Mouse (Mus musculus) adrenal gland, adult 8-10 months (tissue): ENCODE data around the gene Nos1. TPM values are rescaled to one million over a fixed set of nuclear protein-coding genes. Genes with fewer than 3 reads are reported as not detected.
A peak's percentile ranks its signal among the peaks of the same experiment; 100 is the strongest.

Experiments
- DNase-seq: peaks from one replicate; pipeline ENCODE4 v3.0.0; 2022
- total RNA-seq, 4 experiments: library from RNA; stranded (reverse); gene quantifications; 2 replicates each; pipeline ENCODE4 v1.2.4; 2022

The Nos1 gene
- total RNA-seq, result 1 to 10 TPM in 1 of 4 experiments, under 1 TPM in 3; 0.63 to 1.4 (median 0.69) TPM

DNA sequence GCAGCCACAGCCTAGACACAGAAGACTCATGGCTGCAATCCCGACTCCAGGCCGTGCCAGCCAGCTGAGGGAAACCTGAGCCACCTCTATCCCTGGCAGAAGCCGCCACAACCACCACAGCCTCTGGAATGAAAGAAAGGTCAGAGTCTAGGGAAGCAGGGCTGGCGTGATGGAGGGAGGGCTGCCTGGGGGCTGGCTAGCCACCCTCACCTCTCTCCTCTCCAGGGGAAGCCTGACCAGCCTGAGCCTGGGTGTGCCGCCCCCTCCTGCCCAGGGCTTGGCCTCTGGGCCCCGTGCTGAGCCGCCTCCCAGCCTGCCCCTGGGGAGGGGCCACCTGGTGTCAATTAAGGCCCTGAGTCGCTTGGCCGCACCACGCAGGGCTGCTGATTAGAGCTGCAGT is at the start of gene Nos1:
TSS of gene Nos1 (plus strand) at position 352 of the 400 bp plus-strand sequence.
- DNase-seq, result no peak

DNA sequence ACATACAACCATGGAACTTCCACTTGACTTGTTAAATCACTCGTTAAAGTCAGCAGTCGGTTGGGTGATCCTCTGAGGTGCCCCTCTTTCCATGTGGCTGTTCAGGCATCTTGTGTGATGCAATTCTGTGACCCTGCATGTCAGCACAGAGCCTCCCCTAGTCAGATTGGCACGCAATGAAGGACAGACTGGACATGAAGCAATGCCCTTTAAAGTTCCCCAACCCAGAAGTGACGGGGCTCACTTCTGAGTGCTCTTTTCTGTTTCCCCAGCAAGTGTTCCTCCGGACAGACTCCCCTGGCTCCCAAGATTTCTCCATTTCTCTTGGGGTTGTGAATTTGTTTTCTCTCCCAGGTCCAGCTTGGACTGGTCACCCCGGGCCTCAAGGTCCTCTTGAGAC is 49.5 kb upstream of the Nos1 start:
- DNase-seq, result peak; percentile 64

DNA sequence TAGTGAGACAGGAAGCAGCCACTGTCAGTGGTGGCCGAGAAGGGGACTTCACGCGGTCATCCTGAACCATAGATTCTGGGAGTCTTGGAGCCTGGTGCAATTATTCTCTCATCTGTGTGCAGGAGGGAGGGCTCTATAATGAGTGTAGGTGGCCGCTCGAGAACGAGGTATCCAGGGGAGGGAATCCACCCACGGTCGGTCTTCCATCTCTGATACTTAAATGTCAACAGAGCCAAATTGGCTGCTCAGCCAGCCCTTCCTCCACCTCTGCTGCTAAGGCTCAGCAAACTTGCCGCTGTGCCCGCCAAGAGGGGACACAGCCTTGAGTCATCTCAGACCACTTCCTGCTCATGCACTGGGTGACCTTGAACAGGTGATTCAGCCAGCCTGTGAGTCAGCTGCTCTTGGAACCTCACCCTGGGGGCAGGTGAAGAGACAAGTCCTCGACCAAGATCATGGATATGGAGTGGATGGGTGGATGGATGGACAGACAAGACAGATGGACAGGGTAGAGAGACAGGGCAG is 36.1 kb upstream of the Nos1 start:
- no peak for DNase-seq

DNA sequence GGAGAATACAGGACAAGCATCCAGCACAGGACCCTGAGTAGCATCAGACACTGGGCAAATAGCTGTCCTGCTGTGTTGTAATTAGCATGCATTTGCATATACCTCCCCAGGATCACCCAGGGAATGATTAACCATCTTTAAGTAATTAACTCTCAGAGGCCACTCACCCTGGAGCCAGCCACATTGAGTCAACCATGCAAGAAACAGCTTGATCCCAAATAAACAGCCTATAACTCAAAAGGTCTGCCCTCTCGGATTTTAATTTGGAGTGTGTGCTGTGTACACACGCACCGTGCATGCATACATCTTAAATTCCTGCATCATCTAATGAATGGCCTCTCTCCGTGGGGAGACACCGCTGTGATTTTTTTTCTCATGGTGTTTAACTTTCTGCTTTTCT is 31.5 kb upstream of the Nos1 start:
- no peak for DNase-seq

DNA sequence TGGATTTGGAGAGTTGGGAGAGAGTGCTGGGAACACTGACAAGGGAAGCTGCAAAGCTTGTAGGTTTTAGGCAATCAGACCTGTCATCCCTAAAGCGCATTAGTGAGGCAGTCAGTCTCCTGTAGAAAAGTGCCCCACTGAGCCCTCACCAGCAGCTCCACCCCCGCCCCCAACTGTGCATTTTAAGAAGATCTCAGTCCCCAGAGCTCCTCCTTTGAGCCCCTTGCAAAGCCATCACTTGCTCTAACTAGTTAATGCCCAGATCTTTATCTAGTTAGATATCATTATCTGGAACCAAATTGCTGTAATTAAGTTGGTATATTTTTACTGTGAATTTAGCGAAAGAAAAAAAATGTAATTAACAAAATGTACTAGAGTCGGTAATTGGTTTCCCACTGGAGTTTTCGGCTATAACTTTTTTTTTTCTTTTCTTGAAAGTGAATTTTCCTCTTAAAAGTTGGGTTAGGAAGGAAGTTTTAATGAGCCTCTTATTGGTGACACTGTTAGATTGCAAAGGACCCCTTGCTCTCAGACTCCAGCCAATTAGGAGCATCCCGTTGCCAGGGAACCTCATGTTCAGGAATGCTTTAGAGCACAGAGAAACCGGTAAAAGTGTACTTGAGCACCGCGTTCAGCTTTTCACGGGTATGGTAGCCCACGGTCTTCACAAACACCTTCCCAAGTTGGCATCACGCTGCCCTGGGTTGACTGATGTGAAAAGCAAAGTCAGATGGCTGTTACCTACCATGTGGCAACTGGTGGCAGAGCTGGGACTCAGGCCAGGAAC is 22.9 kb upstream of the Nos1 start:
- DNase-seq, result no peak

DNA sequence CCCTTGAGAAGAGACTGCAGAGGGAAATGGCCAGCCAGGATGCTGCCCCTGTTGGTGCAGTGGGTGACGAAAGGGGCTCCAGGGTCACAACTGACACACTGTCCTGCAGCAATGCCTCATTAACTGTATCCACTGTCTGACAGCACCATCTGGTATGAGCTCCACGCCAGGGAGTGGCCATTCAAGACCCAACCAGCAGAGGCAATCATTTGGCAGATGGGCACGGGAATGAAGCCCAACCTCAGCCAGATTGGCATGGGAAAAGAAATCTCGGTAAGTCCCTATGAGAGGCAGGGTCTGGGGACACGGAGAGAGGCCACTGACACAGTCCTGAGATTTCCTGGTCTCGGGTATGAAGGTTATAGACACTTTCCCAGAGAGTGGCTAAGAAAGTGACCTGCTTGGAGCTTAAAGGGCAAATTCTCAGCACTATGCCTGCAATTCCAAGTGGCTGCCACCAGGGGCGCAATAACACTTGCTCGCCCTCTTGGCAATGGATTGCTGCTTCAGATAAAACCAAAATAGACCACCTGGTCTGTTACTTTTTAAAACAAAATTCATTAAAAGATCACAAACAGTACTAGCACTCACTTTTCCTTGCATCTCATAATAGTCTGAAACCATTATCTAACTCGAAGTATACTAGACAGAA is 19.5 kb upstream of the Nos1 start:
- no peak for DNase-seq

DNA sequence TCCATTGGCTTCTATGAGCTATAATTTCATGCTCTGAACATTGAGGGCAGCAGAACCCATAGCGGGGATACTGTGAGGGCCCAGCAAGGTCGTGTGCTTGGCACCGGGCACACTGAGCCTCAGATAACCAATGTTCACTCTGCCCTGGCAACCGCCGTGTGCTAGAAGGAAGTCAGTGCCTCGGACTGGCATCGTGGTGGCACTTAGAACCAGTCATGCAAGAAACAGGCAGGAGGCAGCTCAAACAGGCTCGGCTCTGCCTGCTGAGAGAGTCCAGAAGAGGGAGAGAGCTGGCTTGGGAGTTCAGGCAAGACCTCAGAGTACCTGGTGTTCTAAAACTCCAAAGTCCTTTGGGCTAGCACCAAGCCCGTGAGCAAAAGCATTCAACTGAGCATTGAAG is 16.3 kb upstream of the Nos1 start:
- no peak for DNase-seq

DNA sequence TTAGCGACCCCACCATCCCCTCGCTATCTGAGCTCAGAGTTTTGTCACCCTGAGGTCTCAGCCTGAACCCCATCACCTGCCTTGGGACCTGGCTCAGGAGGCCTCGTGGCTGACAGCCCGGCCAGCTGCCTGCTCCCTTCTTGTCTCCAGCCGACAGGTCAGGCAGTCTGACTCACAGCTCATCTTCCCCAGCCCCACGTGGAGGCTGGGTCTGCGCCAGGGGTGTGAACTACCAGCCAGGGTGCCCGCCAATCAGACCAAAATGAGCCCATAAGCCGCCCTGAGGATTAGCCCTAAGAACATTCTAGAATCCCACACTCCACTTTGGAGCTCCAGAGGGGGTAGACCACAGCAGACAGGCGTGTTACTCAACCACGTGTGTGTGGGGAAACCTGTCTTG is 1.7 kb upstream of the Nos1 start:
- DNase-seq, result no peak

DNA sequence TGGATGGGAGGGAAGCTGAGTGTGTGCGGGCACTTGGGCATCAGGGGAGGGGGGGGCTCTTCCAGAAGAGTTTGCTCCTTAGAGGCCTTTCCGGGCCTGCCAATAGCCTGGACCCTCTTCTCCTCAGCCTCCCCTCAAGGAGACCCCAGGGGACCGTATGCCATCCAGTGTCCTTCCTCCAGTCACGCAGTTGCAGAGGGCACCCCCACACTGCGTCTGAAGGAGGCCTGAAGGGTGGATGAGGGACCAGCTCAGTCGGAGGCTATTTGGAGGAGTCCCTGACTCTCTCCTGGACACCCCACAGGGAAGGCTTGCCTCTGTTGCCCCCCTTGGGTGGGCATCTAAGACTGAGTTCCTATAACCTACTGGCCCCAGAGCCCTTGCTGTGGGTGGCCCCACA is 346 bp downstream of the Nos1 start:
- no peak for DNase-seq

DNA sequence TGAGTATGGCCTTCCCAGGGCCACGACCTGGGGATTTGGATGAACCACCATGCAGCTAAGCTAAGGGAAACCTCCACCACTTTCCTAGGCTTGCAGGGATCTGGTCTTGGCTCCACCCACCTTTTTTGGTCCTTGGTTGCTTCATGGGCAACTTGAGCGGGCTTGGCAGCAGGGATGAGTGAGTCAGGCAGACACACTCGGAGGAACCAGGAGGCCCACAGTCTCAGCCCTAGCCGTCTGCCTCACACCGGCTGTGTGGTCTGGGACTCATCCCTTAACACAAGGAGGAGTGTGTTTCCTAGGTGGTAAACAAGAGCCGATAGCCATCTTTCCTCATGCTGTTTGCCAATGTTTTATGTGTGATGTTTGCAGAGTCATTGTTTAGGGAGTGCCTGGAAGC is 9.2 kb downstream of the Nos1 start:
- no peak for DNase-seq

DNA sequence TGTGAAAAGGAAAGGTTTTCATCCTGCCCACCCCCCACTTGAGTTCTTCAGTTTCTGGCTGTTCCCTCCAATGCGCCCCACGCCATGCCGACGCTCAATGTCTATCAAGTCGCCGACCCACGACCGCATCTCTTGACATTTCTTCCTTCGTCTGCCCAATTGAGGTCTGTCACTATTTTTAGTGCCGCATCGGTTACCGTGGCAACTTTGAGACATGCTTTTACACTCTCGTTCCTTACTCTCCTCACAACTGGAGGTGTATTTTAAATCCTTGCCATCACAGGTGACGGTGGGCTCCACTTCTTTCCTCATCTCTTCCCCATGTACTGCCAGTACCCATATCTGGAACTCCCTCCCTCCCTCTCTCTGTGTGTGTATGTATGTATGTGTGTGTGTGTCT is 11.0 kb downstream of the Nos1 start:
- DNase-seq, result no peak

DNA sequence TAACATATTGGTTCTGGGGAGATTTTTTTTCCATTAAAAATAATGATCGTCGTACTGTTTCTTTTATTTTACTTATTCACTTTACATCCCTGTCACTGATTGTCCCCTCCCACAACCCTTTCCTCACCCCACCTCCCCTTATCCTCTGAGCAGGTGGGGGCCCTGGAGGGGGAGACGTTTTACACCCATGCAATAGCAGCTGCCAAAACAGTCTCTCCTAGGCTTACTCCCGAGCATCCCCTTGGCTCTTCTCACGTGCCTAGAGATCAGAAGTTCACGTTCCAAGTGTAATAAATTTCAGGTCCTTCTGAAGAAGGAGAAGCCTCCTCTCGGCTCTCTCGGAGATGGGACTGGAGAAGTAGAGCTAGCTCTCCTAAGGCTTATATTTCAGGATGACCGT is 20.0 kb downstream of the Nos1 start:
- DNase-seq, result no peak

DNA sequence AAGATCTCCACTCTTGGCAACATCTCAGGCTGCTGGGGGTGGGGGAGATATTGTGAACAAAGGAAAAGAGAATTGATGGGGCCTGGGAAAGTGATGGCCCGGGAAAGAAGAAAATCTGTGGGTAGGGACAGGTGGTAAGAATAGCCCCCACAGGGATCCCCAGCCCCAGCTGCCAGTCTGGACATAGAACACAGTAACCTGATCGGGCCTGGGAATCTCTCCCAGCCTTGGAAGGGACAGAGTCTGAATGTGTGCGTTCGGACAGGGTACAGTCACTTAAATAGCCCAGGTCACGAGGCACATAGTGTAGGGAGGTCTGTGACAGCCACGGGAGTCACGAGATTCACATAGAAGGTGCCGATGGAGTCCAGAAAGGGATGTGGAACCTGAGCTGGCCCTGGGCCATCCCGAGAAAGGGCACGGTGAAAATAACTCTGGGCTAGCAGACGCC is 21.3 kb downstream of the Nos1 start:
- no peak for DNase-seq

DNA sequence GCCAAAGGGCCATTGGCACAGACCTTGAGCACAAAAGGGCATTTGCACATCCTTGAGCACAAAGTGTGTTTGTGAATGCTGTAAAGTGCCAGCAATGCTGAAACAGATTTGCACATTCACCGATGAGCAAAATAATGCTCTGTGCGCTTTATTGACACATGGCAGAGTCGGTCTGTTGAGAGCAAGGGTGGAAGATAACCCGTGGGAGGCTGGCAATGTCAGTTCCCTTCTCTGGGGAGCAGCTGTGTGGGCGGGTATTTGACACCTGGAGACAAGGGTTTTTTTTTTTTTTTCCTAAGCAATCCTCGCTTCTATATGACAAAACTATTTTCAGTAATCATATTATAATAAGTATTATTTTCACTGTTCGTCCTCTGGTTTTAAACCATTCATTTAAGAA is 22.7 kb downstream of the Nos1 start:
- DNase-seq, result no peak

DNA sequence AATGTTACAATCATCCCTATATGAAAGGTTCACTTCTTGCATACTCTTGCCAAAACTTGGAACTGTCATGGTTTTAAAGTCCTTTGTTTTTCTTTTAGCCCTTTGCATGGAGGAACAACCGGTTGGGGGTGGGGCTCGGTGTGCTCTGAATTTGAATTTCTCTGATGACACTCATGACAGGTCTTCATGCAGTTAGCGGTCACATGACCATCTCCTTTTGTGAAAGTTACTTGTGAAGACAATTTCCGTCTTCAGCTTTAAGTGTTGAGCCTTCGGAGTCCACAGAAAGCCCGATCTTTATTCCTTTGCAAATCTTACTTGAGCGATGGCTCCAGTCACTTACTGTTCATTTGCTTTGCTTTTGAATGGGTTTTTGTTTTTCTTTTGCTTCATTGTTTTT is 30.1 kb downstream of the Nos1 start:
- no peak for DNase-seq

DNA sequence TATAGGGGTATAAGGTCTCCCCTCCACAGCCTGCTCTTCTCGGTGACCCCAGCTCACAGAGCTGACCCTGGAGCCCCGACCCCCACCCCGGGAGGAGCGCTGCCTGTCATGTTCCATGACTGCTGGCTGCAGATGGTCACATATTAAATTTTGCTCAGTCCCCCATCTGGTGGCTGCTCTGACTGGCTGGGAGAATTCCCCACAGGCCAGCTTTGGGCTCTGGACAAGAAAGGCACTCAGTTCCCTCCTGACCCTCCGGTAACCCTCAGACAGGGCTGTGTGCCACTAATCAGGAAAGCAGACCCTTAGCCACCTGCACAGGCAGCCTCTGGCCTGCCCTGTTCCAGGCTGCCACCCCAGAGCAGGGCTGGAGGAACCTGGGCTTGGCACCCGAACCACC is 38.0 kb downstream of the Nos1 start:
- DNase-seq, result no peak

DNA sequence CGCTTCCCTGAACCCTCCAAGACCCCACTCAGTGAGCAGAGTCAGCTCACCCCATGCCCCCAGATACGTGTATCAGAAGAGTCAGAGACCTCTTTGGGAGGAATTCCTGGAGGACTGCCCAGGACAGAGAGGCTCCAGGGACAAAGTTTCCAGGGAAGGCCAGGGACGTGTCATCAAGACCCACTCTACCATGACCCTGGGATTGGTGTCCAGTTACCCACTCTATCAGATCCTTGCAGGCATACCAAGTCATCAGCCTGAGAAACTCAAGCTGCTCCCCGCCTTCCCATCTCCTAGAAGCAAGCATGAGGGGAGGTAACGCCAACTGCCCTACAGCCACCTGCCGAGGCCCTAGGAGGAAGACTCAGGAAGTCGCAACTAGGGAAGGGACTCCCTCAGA is 39.6 kb downstream of the Nos1 start:
- no peak for DNase-seq

DNA sequence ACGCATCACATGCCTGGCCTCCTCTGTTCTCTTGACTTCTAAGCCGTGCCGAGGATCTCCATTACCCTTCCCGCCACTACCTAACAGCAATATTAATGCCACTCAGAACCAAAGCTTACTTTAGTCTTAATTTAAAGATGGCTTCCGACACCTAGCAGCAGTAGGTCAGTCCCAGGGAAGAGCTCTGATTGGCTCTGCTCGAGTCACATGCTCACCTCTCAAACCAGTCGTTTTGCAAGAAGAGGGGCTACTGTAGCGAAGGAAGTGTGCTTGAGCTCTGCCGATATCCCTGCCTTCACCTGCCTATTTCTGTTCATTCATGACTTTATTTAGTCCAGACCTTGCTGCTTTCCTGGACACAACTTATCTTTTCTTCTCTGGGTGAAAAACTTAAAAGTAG is 43.0 kb downstream of the Nos1 start:
- DNase-seq, result no peak

DNA sequence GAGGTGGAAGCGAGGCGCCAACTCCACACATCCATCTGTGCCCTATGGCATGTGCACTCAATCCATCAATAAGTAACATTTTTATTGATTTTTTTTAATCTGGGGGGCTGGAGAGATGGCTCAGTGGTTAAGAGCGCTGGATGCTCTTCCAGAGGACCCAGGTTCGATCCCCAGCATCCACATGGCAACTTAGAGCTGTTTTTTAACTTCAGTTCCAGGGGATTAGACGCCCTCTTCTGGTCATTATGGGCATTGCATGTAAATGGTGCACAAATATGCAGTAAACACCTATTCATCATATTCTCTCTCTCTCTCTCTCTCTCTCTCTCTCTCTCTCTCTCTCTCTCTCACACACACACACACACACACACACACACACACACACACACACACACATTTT is 43.7 kb downstream of the Nos1 start:
- DNase-seq, result no peak

DNA sequence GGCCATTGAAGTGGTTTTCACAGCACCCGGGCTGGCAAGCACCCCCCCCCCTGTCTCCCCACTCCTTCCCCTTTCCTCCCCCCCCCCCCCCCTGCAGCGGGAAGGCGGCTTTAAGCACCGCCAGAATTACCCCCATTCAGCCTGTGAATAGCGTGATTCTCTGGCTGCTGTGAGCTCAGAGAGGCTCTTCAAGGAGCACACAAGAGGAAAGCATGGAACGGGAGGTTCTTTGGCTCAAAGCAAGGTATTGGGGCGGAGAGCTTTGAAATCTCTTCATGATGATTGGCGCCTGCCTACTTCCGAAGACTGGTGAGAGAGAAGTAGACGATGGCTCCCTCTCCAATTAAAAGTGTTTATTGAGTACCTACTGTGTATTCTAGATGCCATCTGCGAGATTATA is 44.5 kb downstream of the Nos1 start:
- no peak for DNase-seq

DNA sequence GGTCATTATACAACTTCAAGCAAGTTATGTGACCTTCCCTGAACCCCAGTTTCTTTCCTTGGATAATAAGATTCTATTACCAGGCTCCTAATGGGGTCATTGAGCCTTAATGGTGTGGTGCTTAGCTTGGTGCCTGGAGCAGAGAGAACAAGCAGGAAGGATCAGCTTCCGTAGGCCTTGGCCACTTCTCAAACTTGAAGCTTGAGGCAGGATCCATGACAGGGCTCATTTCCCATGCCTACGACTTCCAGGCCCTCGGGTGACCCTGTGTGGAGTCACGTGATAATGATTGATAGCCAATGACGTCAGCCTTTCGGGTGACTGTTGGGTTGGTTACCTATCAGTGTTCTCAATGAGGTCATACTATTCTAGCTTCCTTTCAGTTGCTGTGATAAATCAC is 46.5 kb downstream of the Nos1 start:
- DNase-seq, result no peak

DNA sequence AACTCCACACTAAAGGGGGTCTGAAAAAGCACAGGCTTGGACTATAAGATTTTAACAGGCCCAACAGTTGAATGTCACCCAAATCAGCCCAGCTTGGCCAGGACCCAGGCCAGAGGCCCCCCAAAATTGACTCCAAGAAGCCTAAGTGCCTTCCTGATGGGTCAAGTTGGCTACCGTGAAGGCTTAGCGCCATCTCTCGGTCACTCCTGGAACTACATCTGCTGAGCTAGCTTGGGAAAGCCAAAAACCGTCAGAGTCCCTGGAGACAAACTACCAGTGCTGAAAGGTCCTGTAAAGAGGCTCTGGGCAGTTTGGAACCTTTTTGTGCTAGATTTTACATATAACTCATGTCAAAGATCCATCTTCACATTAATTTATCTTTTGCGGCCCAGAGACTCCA is 56.1 kb downstream of the Nos1 start:
- peak; percentile 30 for DNase-seq

DNA sequence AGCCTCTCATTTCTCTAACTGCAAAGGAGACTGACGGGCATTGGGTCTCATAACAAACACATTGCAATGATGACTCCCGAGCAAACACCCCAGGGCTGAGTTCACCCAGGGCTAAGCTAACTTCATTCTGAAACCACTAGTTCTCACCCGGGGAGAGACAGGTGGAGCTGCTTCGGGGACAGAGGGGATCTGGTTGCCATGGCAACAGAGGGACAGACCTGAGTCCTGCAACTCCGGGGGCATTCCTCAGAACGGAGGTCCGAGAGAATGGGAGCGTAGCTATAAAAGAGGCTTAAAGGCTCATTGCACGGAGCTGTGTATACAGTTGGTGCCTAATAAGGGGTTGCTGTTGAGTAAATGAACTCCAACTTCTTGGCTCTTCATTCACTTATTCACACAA is 56.9 kb downstream of the Nos1 start:
- no peak for DNase-seq

DNA sequence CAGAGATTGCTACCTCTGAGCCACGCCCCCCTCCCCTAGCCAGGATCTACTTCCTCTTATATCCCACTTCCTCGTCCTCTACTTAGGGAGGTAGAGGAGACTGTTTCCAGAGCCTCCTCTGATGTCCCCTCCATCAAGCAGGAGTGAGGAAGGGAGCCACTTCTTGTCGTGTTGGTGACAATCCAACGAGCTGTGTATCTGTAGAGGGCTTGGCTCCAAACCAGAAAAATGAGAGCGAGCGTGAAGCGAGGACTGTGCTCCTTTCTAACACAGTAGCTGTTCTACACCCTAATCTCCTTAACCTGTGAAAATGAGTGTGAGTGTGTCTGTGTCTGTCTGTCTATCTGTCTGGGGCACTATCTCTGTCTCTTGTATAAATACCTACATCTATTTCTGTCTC is 58.7 kb downstream of the Nos1 start:
- DNase-seq, result no peak
